Mouse (Mus musculus) intestine, embryonic 14.5 days (tissue): ENCODE data around the gene Cdt1. TPM values are rescaled to one million over a fixed set of nuclear protein-coding genes. Genes with fewer than 3 reads are reported as not detected.

ENCODE experiments used
- ATAC-seq: fragments of 200-750 bp; cut with Nextera tagmentation; replicated peaks from 2 replicates; pipeline ENCODE4 v1.8.0; 2017; ENCODE audit warnings: low read depth, moderate number of reproducible peaks, moderate TSS enrichment, moderate library complexity; ENCODE audit not compliant: low FRiP score, low TSS enrichment
- DNase-seq: peaks from one replicate; pipeline ENCODE4 v3.0.0-alpha.2; 2018; ENCODE audit warnings: low spot score
- H3K27ac ChIP-seq: fragments of 300-500 bp; sonication (generic); 2 replicates; pipeline ENCODE4 v1.5.1; 2014; ENCODE audit warnings: low read depth, mild to moderate bottlenecking, control low read depth
- H3K27me3 ChIP-seq: fragments of 300-500 bp; sonication (generic); replicated peaks from 2 replicates; pipeline ENCODE4 v1.6.1; 2014; ENCODE audit warnings: low read length, control low read depth; ENCODE audit not compliant: control insufficient read depth, insufficient read depth
- H3K36me3 ChIP-seq: fragments of 300-500 bp; sonication (generic); 2 replicates; pipeline ENCODE4 v1.6.1; 2014; ENCODE audit warnings: low read length, control low read depth; ENCODE audit not compliant: control insufficient read depth, insufficient read depth
- H3K4me1 ChIP-seq: fragments of 300-500 bp; sonication (generic); replicated peaks from 2 replicates; pipeline ENCODE4 v1.6.1; 2014; ENCODE audit warnings: low read length, control low read depth, mixed read lengths; ENCODE audit not compliant: control insufficient read depth, insufficient read depth
- H3K4me2 ChIP-seq: fragments of 300-500 bp; sonication (generic); 2 replicates; pipeline ENCODE4 v1.6.1; 2014; ENCODE audit warnings: low read length
- H3K4me3 ChIP-seq: fragments of 300-500 bp; sonication (generic); 2 replicates; pipeline ENCODE4 v1.5.1; 2014; ENCODE audit warnings: low read depth, low read length, control low read depth, mixed read lengths
- H3K9ac ChIP-seq: fragments of 300-500 bp; sonication (generic); 2 replicates; pipeline ENCODE4 v1.6.1; 2014; ENCODE audit warnings: mild to moderate bottlenecking, low read length
- H3K9me3 ChIP-seq: fragments of 300-500 bp; sonication (generic); 2 replicates; pipeline ENCODE4 v1.6.1; 2016; ENCODE audit warnings: low read length, control low read depth; ENCODE audit not compliant: control insufficient read depth
- WGBS: fragments of 180-500 bp; shearing (Covaris S2); extraction: QIAGEN DNeasy Blood & Tissue Kit; methylation state at CpG from one replicate; pipeline ENCODE4 v1.1.7; 2014; 5-methylcytosine and 5-hydroxymethylcytosine counted together
- polyA plus RNA-seq: library from polyadenylated mRNA; unstranded; fragments of >200 nt; fragmentation: Nextera tagmentation; extraction: Ambion mirVana; gene quantifications from 2 replicates; pipeline ENCODE4 v1.2.1, GENCODE M21; 2014

Cdt1 gene
- polyA plus RNA-seq, 1 experiment from 2014 or later: 49.3 TPM

DNA sequence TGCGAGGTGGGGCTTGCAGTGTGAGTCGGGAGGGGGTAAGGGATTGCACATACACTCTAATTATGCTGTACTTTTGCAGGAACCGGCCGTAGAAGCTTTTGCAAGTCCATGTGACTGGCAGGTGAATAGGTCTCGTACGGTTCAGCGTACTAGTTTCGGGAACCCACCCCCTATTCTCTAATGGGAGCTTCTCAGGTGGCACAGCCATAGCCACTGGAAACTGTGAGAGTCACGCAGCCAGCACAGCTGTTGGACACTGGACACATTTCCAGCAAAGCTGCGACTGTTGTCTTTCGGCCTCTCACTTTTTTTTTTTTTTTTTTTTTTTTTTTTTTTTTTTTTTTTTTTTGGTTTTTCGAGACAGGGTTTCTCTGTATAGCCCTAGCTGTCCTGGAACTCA, 39.0 kb downstream of the Cdt1 start:
- 88% methylated on average over 11 of the region's 12 CpGs for WGBS
- H3K27ac ChIP-seq: no peak overlapping the region
- no peaks in the 10 kb centered on the region; the same call in 1 of the 2 replicates for H3K4me1 ChIP-seq
- no peak overlapping the region for H3K4me2 ChIP-seq
- H3K9me3 ChIP-seq: no peaks in the 10 kb centered on the region
- no peaks in the 10 kb centered on the region for H3K27me3 ChIP-seq
- no peaks in the 10 kb centered on the region for H3K36me3 ChIP-seq
- H3K4me3 ChIP-seq: no peak overlapping the region
- no peak overlapping the region for H3K9ac ChIP-seq
- no peak for ATAC-seq
- DNase-seq: no peak

- H3K9me3 ChIP-seq: no peaks in the 10 kb centered on the region
- H3K27ac ChIP-seq: no peak overlapping the region
- H3K4me1 ChIP-seq: peaks cover 10% of the 10 kb centered on the region; the same call in 1 of the 2 replicates
- WGBS: 64% methylated on average over 4 of the region's 4 CpGs
- DNase-seq (no peak), ATAC-seq (no peak)
- H3K4me3 ChIP-seq: no peak overlapping the region
- peak overlapping the region; percentile 93 for H3K4me2 ChIP-seq
- no peak overlapping the region for H3K9ac ChIP-seq
- H3K36me3 ChIP-seq: peaks cover 4% of the 10 kb centered on the region; the same call in 1 of the 2 replicates
- H3K27me3 ChIP-seq: no peaks in the 10 kb centered on the region
These were observed 42.4 kb downstream of the Cdt1 start for GRCm38 (mm10) chr8:122610209-122610608.

GRCm38 (mm10) chr8:122610612-122611277, 42.9 kb downstream of the Cdt1 start:
- H3K9ac ChIP-seq: peak overlapping the region; percentile 59
- H3K4me1 ChIP-seq: peaks cover 10% of the 10 kb centered on the region; the same call in 1 of the 2 replicates
- DNase-seq: no peak
- no peaks in the 10 kb centered on the region for H3K9me3 ChIP-seq
- H3K36me3 ChIP-seq: peaks cover 9% of the 10 kb centered on the region; the same call in 1 of the 2 replicates
- WGBS: 6% methylated on average over 20 of the region's 20 CpGs
- no peaks in the 10 kb centered on the region for H3K27me3 ChIP-seq
- H3K4me3 ChIP-seq: peak overlapping the region; percentile 70
- peak overlapping the region; percentile 93 for H3K4me2 ChIP-seq
- no peak; the same call in 1 of the 2 replicates for ATAC-seq
- H3K27ac ChIP-seq: peak overlapping the region; percentile 57; the same call in 1 of the 2 replicates

DNA sequence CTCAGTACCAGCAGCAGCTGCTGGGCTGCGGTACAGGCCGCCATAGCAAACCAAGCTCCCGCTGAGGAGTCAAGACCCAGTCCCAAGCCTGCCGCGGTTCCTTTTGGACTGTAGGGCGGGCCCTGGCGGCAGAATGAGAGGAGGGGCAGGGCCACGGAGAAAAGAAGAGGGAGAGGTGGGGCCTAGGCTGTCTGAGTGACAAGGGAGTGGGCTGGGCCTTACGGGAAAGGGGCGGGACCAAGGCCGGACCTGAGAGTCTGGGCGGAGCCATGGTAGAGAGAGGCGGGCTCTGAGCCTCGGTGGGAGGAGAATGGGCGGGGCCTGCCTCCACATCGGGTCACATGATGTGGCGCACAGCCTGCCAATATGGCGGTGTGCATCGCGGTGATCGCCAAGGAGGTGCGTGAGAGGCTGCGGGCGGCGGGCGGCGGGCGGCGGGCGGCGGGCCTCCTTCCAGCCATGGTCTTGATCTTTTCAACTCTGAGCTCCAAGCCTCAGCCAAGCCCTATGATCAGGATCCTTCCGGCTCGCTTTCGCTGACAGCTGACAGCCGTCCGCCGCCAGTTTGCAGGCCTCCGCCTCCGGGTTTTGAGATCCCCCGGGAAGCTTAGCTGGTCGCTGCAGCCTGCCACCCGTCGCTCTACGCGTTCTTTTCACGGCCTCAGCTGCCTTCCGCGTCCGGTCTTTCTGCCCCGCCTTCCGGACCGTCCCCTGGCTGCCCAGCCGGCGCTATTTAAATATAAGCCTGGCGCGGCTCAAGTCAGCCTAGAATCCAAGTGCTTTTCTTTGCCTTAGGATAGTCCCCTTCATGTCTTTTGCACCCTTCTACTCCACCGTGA, 43.7 kb downstream of the Cdt1 start, which contains the start of the genes Galns and Trappc2l:
Gene Galns, minus strand, starts transcription at position 169 of the 839 bp plus-strand sequence.
Gene Trappc2l, plus strand, starts transcription at position 346 of the 839 bp plus-strand sequence.
- H3K36me3 ChIP-seq: peaks cover 9% of the 10 kb centered on the region; the same call in 1 of the 2 replicates
- DNase-seq (peak; percentile 99), ATAC-seq (peak; percentile 96)
- H3K9ac ChIP-seq: peak within 1 kb of the TSS; percentile 62
- peak within 1 kb of the TSS; percentile 71 for H3K27ac ChIP-seq
- no peaks in the 10 kb centered on the region for H3K9me3 ChIP-seq
- peak within 1 kb of the TSS; percentile 93 for H3K4me2 ChIP-seq
- under 1% methylated on average over 57 of the region's 57 CpGs for WGBS
- H3K4me3 ChIP-seq: peak within 1 kb of the TSS; percentile 70
- H3K4me1 ChIP-seq: peaks cover 10% of the 10 kb centered on the region; the same call in 1 of the 2 replicates
- H3K27me3 ChIP-seq: no peaks in the 10 kb centered on the region

GRCm38 (mm10) chr8:122616181-122616905, 48.5 kb downstream of the Cdt1 start:
- DNase-seq (no peak), ATAC-seq (no peak)
- Histone ChIP-seq H3K4me2 (no peak overlapping the region), H3K4me1 (peaks cover 14% of the 10 kb centered on the region; the same call in 1 of the 2 replicates), H3K36me3 (peaks cover 9% of the 10 kb centered on the region; the same call in 1 of the 2 replicates), H3K27ac (no peak overlapping the region), H3K9ac (no peak overlapping the region), H3K4me3 (no peak overlapping the region), H3K27me3 (no peaks in the 10 kb centered on the region), H3K9me3 (no peaks in the 10 kb centered on the region)
- WGBS: 60% methylated on average over 9 of the region's 9 CpGs

DNA sequence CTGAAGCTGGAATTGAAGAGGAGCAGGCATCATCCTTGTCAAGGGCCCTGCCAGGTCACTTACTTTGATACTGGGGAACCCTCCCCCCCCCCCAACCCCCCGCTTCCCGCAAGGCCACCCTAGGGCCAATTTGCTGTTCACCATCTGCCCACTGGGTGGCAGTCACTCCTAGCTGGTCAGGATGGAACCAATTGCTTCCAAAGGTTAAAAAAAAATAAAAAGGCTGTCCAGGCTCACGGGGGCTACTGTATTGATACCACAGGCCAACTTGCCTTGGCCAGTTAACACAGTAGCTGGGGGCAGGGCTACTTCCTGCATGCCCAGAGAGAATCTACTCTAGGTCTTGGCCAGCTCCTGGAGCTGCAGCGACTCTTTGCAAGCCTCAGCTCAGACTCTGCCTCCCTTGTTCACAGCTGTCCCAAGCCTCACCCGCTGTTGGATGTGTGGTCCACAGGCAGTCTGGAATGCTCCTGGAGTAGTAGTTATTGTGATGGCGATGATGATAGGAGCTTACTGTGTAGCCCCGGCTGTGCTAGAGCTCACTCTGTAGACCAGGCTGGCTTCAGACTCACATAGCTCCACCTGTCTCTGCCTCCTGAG, 50.2 kb downstream of the Cdt1 start:
- peak; percentile 96 for DNase-seq
- Histone ChIP-seq H3K4me3 (no peak overlapping the region), H3K27me3 (no peaks in the 10 kb centered on the region), H3K4me1 (peaks cover 4% of the 10 kb centered on the region; the same call in 1 of the 2 replicates), H3K9ac (no peak overlapping the region), H3K4me2 (no peak overlapping the region), H3K27ac (no peak overlapping the region), H3K36me3 (peaks cover 9% of the 10 kb centered on the region; the same call in 1 of the 2 replicates), H3K9me3 (no peaks in the 10 kb centered on the region)
- WGBS: 28% methylated on average over 5 of the region's 7 CpGs
- peak; percentile 6; the same call in 1 of the 2 replicates for ATAC-seq

- no peak for ATAC-seq
- no peaks in the 10 kb centered on the region for H3K27me3 ChIP-seq
- no peak overlapping the region for H3K4me2 ChIP-seq
- no peaks in the 10 kb centered on the region for H3K9me3 ChIP-seq
- no peak overlapping the region for H3K27ac ChIP-seq
- H3K4me3 ChIP-seq: no peak overlapping the region
- 72% methylated on average over 6 of the region's 6 CpGs for WGBS
- DNase-seq: no peak
- no peak overlapping the region for H3K9ac ChIP-seq
- peaks cover 9% of the 10 kb centered on the region; the same call in 1 of the 2 replicates for H3K36me3 ChIP-seq
- H3K4me1 ChIP-seq: peaks cover 4% of the 10 kb centered on the region; the same call in 1 of the 2 replicates
These were observed 51.0 kb downstream of the Cdt1 start for GRCm38 (mm10) chr8:122618660-122619378.
